Mouse (Mus musculus) thymus, postnatal 36 days (tissue): Measurements from ENCODE around the gene Twist2.

ENCODE experiments used
- DNase-seq, 2 experiments: peaks; one replicate each; pipeline ENCODE4 v3.0.0; 2022; ENCODE audit warnings: mixed read lengths in 2 of 2

Gene Twist2

GRCm38 (mm10) chr1:91875042-91875720, 73.9 kb downstream of the Twist2 start:
- no peak for DNase-seq

GRCm38 (mm10) chr1:91878696-91879095, 77.4 kb downstream of the Twist2 start:
- DNase-seq, result no peak

GRCm38 (mm10) chr1:91880156-91880555, 78.9 kb downstream of the Twist2 start:
- no peak for DNase-seq

- DNase-seq, result no peak
Measured at GRCm38 (mm10) chr1:91880899-91881298, 79.6 kb downstream of the Twist2 start.

GRCm38 (mm10) chr1:91883115-91883514, 81.9 kb downstream of the Twist2 start:
- DNase-seq, result no peak

- no peak for DNase-seq
Measured at GRCm38 (mm10) chr1:91893598-91893997, 92.3 kb downstream of the Twist2 start.

GRCm38 (mm10) chr1:91894286-91894685, 93.0 kb downstream of the Twist2 start:
- DNase-seq, result no peak

GRCm38 (mm10) chr1:91897078-91897477, 95.8 kb downstream of the Twist2 start:
- peak; percentile 15 to 16 for DNase-seq
